Mouse (Mus musculus) CH12F3 (cell line): ENCODE measurements around the gene 3110009E18Rik.

Experiments
- in situ Hi-C: fragments of 300-500 bp; cut with MboI; formaldehyde crosslinking; loops from 2 replicates; pipeline ENCODE4 v1.14.3; 2020; ENCODE audit warnings: low sequenced_read_pairs

3110009E18Rik gene

GRCm38 (mm10) chr1:120101227-120101609 is 19.8 kb upstream of the 3110009E18Rik start:
- in situ Hi-C loops = no loop called here

- in situ Hi-C loops = no loop called here
Measured at GRCm38 (mm10) chr1:120105556-120105959, 15.4 kb upstream of the 3110009E18Rik start.

- in situ Hi-C loops = no loop called here
Measured at GRCm38 (mm10) chr1:120109741-120110432, 11.1 kb upstream of the 3110009E18Rik start.

GRCm38 (mm10) chr1:120111766-120112165 is 9.2 kb upstream of the 3110009E18Rik start:
- in situ Hi-C loops = no loop called here

- in situ Hi-C loops = no loop called here
Measured at GRCm38 (mm10) chr1:120112251-120113187, 8.5 kb upstream of the 3110009E18Rik start.

- in situ Hi-C loops = no loop called here
Measured at GRCm38 (mm10) chr1:120115671-120116081, 5.3 kb upstream of the 3110009E18Rik start.

GRCm38 (mm10) chr1:120116106-120116505 is 4.9 kb upstream of the 3110009E18Rik start:
- in situ Hi-C loops = no loop called here

GRCm38 (mm10) chr1:120118854-120119253 is 2.1 kb upstream of the 3110009E18Rik start:
- in situ Hi-C loops = no loop called here

GRCm38 (mm10) chr1:120119389-120119788 is 1.6 kb upstream of the 3110009E18Rik start:
- in situ Hi-C loops = no loop called here

- in situ Hi-C loops = no loop called here
Measured at GRCm38 (mm10) chr1:120120141-120120968, 632 bp upstream of the 3110009E18Rik start.

GRCm38 (mm10) chr1:120121930-120122530 is 1.0 kb downstream of the 3110009E18Rik start:
- in situ Hi-C loops = no loop called here

- in situ Hi-C loops = no loop called here
Measured at GRCm38 (mm10) chr1:120122634-120123383, 1.8 kb downstream of the 3110009E18Rik start.

GRCm38 (mm10) chr1:120124839-120125238 is 3.9 kb downstream of the 3110009E18Rik start:
- in situ Hi-C loops = no loop called here

- in situ Hi-C loops = no loop called here
Measured at GRCm38 (mm10) chr1:120125471-120125870, 4.5 kb downstream of the 3110009E18Rik start.

- in situ Hi-C loops = no loop called here
Measured at GRCm38 (mm10) chr1:120126318-120126717, 5.3 kb downstream of the 3110009E18Rik start.

GRCm38 (mm10) chr1:120132376-120132775 is 11.4 kb downstream of the 3110009E18Rik start:
- in situ Hi-C loops = no loop called here

- in situ Hi-C loops = no loop called here
Measured at GRCm38 (mm10) chr1:120135934-120136786, 15.2 kb downstream of the 3110009E18Rik start.

- in situ Hi-C loops = no loop called here
Measured at GRCm38 (mm10) chr1:120138923-120139540, 18.0 kb downstream of the 3110009E18Rik start.
